Mouse (Mus musculus) activated CD4-positive, CD25-positive, alpha-beta regulatory T cell, adult 4 months (primary cell): ENCODE results near the gene Fkbp6. TPM values are rescaled to one million over a fixed set of nuclear protein-coding genes. Genes with fewer than 3 reads are reported as not detected.

Source experiments
- ATAC-seq: one replicate; pipeline ENCODE4 v1.8.0; 2017
- polyA plus RNA-seq, 2 experiments: library from polyadenylated mRNA; unstranded; fragments of 100-300 nt; shearing (Covaris generic); gene quantifications; one replicate each; pipeline ENCODE4 v1.2.1; 2017

Gene Fkbp6
- polyA plus RNA-seq, 2 experiments from 2014 or later, result not detected

GRCm38 (mm10) chr5:135271563-135272165 lies 78.2 kb downstream of the Fkbp6 start:
- no peak for ATAC-seq

GRCm38 (mm10) chr5:135270361-135270760 lies 79.5 kb downstream of the Fkbp6 start:
- ATAC-seq, result no peak

DNA sequence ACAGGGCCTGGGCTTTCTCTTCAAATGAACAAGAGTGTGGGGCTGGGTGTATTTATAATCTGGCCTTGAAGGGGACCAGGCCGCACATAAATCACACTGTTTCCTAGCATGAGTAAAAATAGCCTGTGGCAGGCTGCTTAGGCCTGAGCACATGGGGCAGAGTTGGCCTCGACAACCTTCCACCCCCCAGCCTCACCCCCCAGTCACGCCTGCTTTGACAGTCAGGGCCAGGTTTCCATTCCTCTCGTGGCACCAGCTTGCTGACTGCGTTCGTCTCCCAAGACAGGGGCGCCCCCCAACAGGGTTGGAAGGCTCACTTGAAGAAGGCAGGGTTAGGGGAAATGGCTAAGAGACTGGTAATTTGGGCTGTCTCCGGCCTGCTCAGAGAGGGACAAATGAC lies 80.4 kb downstream of the Fkbp6 start:
- ATAC-seq, result no peak

- no peak for ATAC-seq
These were observed 85.3 kb downstream of the Fkbp6 start for GRCm38 (mm10) chr5:135264548-135264947.

DNA sequence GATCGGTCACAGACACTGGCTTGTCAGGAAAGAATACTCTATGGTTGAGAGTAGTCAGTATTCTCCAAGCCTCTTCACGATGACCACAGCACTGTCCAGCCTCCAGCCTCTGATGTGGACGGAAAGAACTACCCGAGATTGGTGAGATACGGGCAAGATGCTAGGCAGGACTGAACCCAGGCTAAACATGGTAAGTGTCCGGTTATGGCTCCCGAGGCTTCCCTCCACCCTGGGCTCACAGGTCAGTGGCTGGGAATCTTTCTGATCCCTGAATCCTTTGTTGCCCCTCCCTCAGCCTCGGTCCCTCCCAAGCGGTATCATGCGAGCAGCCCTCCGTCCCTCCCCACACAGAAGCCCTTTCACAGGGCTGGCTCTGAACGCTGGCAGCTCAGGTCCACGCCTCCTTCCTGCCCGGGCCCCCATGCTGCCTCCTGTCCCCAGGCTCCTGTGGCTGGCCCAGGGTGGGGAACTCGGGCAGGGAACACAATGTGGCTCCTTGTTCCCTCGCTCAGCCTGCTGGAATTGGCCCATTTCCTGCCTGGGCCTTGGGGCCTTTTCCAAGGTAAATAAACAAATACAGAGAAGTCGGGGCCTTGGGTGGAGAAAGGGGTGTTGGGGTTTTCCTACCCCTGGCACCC lies 85.9 kb downstream of the Fkbp6 start:
- ATAC-seq, result no peak

- ATAC-seq, result no peak
These were observed 91.3 kb downstream of the Fkbp6 start for GRCm38 (mm10) chr5:135258280-135259150.

- ATAC-seq, result no peak
These were observed 92.3 kb downstream of the Fkbp6 start for GRCm38 (mm10) chr5:135257559-135257958.

GRCm38 (mm10) chr5:135256166-135256565 lies 93.7 kb downstream of the Fkbp6 start:
- no peak for ATAC-seq

- no peak for ATAC-seq
These were observed 96.0 kb downstream of the Fkbp6 start for GRCm38 (mm10) chr5:135253741-135254401.

- peak; percentile 49 for ATAC-seq
These were observed 98.8 kb downstream of the Fkbp6 start, which contains the start of gene Fzd9 for GRCm38 (mm10) chr5:135251079-135251454. Gene Fzd9, minus strand, starts transcription at chr5:135251230.

DNA sequence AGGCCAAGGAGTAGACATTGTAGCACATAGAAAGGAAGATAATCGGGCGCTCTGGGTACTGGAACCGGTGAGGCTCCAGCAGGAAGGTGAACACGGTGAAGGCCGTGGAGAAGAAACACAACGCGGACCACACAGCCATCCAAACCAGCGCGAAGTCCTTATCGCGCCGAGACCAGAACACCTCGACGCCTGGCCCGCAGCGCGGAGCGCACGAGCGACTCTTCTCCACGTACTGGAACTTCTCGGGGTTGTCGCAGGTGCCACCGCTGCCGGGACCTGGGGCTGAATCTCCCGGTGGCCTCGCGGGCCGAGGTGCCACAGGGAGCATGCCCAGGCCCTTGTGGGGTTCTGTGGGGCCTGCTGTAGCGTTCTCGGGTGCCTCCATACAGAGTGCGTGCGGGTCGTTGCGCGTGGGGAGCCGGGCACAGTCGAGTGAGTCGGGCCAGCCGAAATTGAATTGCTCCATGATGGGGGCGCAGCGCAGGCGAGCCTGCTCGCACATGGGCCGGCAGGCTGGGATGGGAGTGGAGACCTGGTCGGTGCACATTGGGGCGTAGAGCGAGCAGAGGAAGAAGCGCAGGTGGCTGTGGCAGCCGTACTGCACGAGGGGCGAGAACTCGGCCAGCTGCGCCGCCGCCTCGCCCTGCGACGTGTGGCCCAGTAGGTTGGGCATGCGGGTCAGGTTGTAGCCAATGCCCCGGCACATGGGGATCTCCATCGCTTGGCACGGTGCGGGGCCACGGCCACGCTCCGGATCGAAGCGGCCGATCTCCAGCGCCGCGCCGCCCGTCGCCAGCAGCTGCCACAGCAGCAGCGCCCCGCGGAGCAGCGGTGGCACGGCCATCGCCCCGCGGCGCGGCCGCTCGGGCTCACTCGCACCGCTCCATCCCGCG lies 99.4 kb downstream of the Fkbp6 start:
- peak; percentile 32 for ATAC-seq

DNA sequence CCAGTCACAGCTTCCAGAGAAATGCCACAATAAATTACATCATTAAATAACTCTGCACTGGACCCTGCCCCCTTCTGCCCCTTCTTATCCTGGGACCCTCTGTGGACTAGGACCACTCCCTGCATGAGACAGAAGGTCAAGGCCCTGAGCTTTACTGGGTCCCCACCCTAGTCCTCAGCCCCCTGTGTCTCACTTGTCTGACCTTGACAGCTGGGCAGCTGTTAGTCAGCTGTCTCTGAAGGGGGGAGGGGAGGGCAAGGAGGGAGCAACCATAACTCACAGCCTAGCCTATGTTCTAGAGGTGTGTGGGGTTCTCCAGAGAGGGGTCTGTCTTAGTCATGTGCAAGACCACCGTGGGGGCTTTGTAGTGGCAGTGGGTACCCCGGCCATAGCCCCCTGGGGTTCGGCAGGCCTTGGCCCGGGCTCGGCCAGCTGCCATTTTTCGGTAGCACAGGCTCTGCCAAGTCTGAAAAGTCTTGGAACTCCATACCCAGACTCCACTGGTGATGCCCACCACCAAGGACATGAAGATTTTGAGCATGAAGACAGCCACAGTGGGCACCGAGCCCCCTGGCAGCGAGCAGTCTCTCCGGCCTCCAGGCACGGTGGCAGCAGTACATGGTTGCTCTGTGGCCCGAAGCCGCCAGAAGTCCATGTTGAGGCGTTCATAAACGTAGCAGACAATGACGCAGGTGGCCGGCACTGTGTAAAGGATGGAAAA lies 100.7 kb downstream of the Fkbp6 start:
- ATAC-seq, result no peak

DNA sequence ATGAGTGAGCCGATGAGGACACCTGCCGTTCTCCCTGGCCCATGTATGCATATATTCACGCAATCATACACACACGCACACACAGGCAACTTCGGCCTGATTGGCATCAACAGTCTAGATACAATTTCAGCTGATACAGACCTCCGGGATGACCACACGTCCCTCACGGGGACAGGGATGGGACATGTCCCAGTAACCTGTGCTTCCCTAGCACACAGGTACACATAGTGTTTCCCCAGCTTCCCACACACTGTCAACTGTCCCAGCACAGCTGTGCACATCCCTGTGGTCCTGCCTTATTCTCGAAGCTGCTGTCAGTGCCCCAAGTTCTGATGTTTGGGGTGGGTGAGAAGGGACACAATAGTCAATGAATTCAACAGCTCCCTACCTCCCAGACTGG lies 102.5 kb downstream of the Fkbp6 start:
- no peak for ATAC-seq

DNA sequence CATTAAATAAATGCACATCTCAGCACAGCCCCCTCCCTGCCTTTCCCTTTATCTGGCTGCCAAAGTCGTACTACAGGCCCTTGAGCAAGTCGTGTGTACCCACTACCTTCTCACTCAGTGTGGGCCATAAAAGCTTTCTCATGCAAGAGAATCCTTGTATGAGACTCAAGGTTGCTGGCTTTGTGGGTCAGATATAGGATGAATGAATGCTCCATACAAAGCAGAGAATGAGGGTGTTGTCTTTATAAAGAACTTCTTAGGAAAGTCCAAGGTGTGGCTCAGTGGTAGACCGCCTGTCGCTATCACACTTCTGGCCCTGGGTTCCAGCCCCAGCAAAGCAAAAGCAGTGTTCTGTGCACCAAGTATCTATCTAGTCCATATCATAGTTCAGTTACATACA lies 103.3 kb downstream of the Fkbp6 start:
- no peak for ATAC-seq

- ATAC-seq, result no peak
These were observed 106.7 kb downstream of the Fkbp6 start for GRCm38 (mm10) chr5:135243166-135243565.

GRCm38 (mm10) chr5:135242608-135243007 lies 107.2 kb downstream of the Fkbp6 start:
- no peak for ATAC-seq

- no peak for ATAC-seq
These were observed 107.7 kb downstream of the Fkbp6 start for GRCm38 (mm10) chr5:135242136-135242535.
